Mouse (Mus musculus) heart, adult 2 months (tissue): ENCODE data around the gene Galns. TPM values are rescaled to one million over a fixed set of nuclear protein-coding genes. Genes with fewer than 3 reads are reported as not detected.
A peak's percentile ranks its signal among the peaks of the same experiment; 100 is the strongest.

Experiments used
- DNase-seq, 2 experiments: peaks; one replicate each; pipeline ENCODE4 v3.0.0; 2021
- H3K27ac ChIP-seq: fragments of 200-600 bp; 2 replicates; pipeline ENCODE4 v1.8.1; 2022
- H3K27me3 ChIP-seq: fragments of 200-500 bp; 2 replicates; pipeline ENCODE4 v1.6.1; 2012; ENCODE audit warnings: mild to moderate bottlenecking, low read length, inconsistent platforms, mixed read lengths; ENCODE audit not compliant: control insufficient read depth, insufficient read depth
- H3K36me3 ChIP-seq: fragments of 200-500 bp; 2 replicates; pipeline ENCODE4 v1.6.1; 2012; ENCODE audit warnings: low read length, inconsistent platforms; ENCODE audit not compliant: control insufficient read depth, insufficient read depth
- H3K4me1 ChIP-seq: fragments of 200-500 bp; 2 replicates; pipeline ENCODE4 v1.6.1; 2011; ENCODE audit warnings: low read length; ENCODE audit not compliant: control insufficient read depth, insufficient read depth
- H3K4me3 ChIP-seq: fragments of 200-600 bp; 2 replicates; pipeline ENCODE4 v1.8.1; 2022
- H3K79me2 ChIP-seq: fragments of 200-500 bp; replicated peaks from 2 replicates; pipeline ENCODE4 v1.6.1; 2012; ENCODE audit warnings: mild to moderate bottlenecking, inconsistent platforms, low read length, moderate library complexity, mixed read lengths; ENCODE audit not compliant: control insufficient read depth, insufficient read depth
- H3K9ac ChIP-seq: fragments of 200-500 bp; 2 replicates; pipeline ENCODE4 v1.6.1; 2012; ENCODE audit warnings: low read depth, mild to moderate bottlenecking, control low read depth, inconsistent platforms, low read length, mixed read lengths
- CTCF ChIP-seq: fragments of 200-600 bp; IDR thresholded peaks from 2 replicates; pipeline ENCODE4 v1.8.1; 2022; ENCODE audit warnings: antibody characterized with exemption, mild to moderate bottlenecking, moderate library complexity
- EP300 ChIP-seq: fragments of 200-500 bp; IDR thresholded peaks from 2 replicates; pipeline ENCODE4 v1.6.1; 2011; ENCODE audit warnings: low read depth, low read length, control low read depth; ENCODE audit not compliant: insufficient read depth
- POLR2A ChIP-seq: fragments of 200-500 bp; IDR thresholded peaks from 2 replicates; pipeline ENCODE4 v1.6.1; 2011; ENCODE audit warnings: mild to moderate bottlenecking, low read depth, low read length, control low read depth; ENCODE audit not compliant: insufficient read depth
- WGBS: fragments of 180-500 bp; shearing (Covaris S2); methylation state at CpG from one replicate; pipeline ENCODE4 v1.1.7; 2018; 5-methylcytosine and 5-hydroxymethylcytosine counted together
- intact Hi-C: fragments of 180-260 bp; cut with DNase I; formaldehyde crosslinking; loops from one replicate; pipeline ENCODE4 v1.15.1; 2025
- polyA plus RNA-seq: library from polyadenylated mRNA; depleted of rRNA; stranded (reverse); fragments of >200 nt; gene quantifications from 2 replicates; pipeline ENCODE4 v1.2.3, GENCODE M21; 2012
- total RNA-seq, 2 experiments: library from RNA; stranded (reverse); gene quantifications; 2 replicates each; pipeline ENCODE4 v1.2.3; 2021

Galns gene
- total and polyA plus RNA-seq, 3 experiments = 3.1 to 5.0 (median 3.2) TPM

GRCm38 (mm10) chr8:122580926-122581325 is 30.3 kb downstream of the Galns start:
- WGBS = 66% methylated on average over 15 of the region's 15 CpGs
- Histone ChIP-seq H3K36me3 (no peaks in the 10 kb centered on the region), H3K27ac (no peak overlapping the region), H3K4me1 (peaks cover 3% of the 10 kb centered on the region), H3K9ac (no peak overlapping the region), H3K79me2 (no peaks in the 10 kb centered on the region), H3K27me3 (no peaks in the 10 kb centered on the region), H3K4me3 (no peak overlapping the region)
- DNase-seq = no peak
- intact Hi-C loops = no loop called here
- TF ChIP-seq EP300 (no peak), CTCF (no peak)

- no peaks in the 10 kb centered on the region for H3K27me3 ChIP-seq
Measured at GRCm38 (mm10) chr8:122579196-122579595, 32.1 kb downstream of the Galns start.

GRCm38 (mm10) chr8:122577116-122577515 is 34.1 kb downstream of the Galns start:
- Histone ChIP-seq H3K27me3 (no peaks in the 10 kb centered on the region), H3K4me3 (peak overlapping the region; percentile 64; the same call in 1 of the 2 replicates), H3K36me3 (no peaks in the 10 kb centered on the region), H3K27ac (no peak overlapping the region), H3K79me2 (no peaks in the 10 kb centered on the region), H3K9ac (no peak overlapping the region), H3K4me1 (peaks cover 13% of the 10 kb centered on the region)
- DNase-seq = no peak
- WGBS = 61% methylated on average over 10 of the region's 10 CpGs
- intact Hi-C loops = no loop called here
- TF ChIP-seq EP300 = no peak

More at GRCm38 (mm10) chr8:122579196-122579595, 32.1 kb downstream of the Galns start:
- Histone ChIP-seq H3K4me1 (peaks cover 13% of the 10 kb centered on the region), H3K9ac (no peak overlapping the region), H3K36me3 (no peaks in the 10 kb centered on the region), H3K4me3 (no peak overlapping the region), H3K79me2 (no peaks in the 10 kb centered on the region), H3K27ac (no peak overlapping the region)
- intact Hi-C loops = no loop called here
- no peak for TF ChIP-seq CTCF
- WGBS = 58% methylated on average over 7 of the region's 7 CpGs
- DNase-seq = no peak

GRCm38 (mm10) chr8:122576648-122577022 is 34.6 kb downstream of the Galns start, which contains the start of gene Aprt:
TSS of gene Aprt (minus strand) at chr8:122576909.
- intact Hi-C loops = no loop called here
- H3K9ac ChIP-seq = peak within 1 kb of the TSS; percentile 74
- H3K36me3 ChIP-seq = no peaks in the 10 kb centered on the region
- TF ChIP-seq POLR2A = peak; percentile 69; the same call in 1 of the 2 replicates
- no peak for TF ChIP-seq CTCF
- H3K27me3 ChIP-seq = no peaks in the 10 kb centered on the region
- no peaks in the 10 kb centered on the region for H3K79me2 ChIP-seq
- peak within 1 kb of the TSS; percentile 64 for H3K4me3 ChIP-seq
- H3K27ac ChIP-seq = peak within 1 kb of the TSS; percentile 62
- peak; percentile 94 to 95 for DNase-seq
- H3K4me1 ChIP-seq = peaks cover 13% of the 10 kb centered on the region
- WGBS = under 1% methylated on average over 39 of the region's 39 CpGs

GRCm38 (mm10) chr8:122575735-122576647 is 35.3 kb downstream of the Galns start:
- H3K4me1 ChIP-seq = peaks cover 13% of the 10 kb centered on the region
- H3K36me3 ChIP-seq = no peaks in the 10 kb centered on the region
- intact Hi-C loops = no loop called here
- 19% methylated on average over 21 of the region's 21 CpGs for WGBS
- peak overlapping the region; percentile 64 for H3K4me3 ChIP-seq
- no peaks in the 10 kb centered on the region for H3K27me3 ChIP-seq
- H3K9ac ChIP-seq = peak overlapping the region; percentile 74
- TF ChIP-seq CTCF (no peak), EP300 (no peak), POLR2A (no peak)
- peak overlapping the region; percentile 62 for H3K27ac ChIP-seq
- no peaks in the 10 kb centered on the region for H3K79me2 ChIP-seq
- peak in 1 of 2 experiments; percentile 37 for DNase-seq

- Histone ChIP-seq H3K36me3 (no peaks in the 10 kb centered on the region), H3K27me3 (no peaks in the 10 kb centered on the region), H3K27ac (peak overlapping the region; percentile 62; the same call in 1 of the 2 replicates), H3K4me1 (peaks cover 13% of the 10 kb centered on the region), H3K9ac (no peak overlapping the region), H3K4me3 (no peak overlapping the region; the same call in 1 of the 2 replicates), H3K79me2 (no peaks in the 10 kb centered on the region)
- 54% methylated on average over 8 of the region's 8 CpGs for WGBS
- intact Hi-C loops = no loop called here
- no peak for DNase-seq
- TF ChIP-seq EP300 = no peak
- TF ChIP-seq POLR2A = no peak
- no peak for TF ChIP-seq CTCF
Measured at GRCm38 (mm10) chr8:122575286-122575685, 36.0 kb downstream of the Galns start.
